Mouse (Mus musculus): ENCODE measurements around the gene Tas1r3. TPM values are rescaled to one million over a fixed set of nuclear protein-coding genes. Genes with fewer than 3 reads are reported as not detected.

Gene Tas1r3
- polyA plus RNA-seq (2015; fragmentation: Illumina TruSeq; extraction: RNeasy Lipid Tissue Mini Kit (QIAGEN cat#74804); ENCODE audit: low read depth, low replicate concordance): 0.19 TPM

DNA sequence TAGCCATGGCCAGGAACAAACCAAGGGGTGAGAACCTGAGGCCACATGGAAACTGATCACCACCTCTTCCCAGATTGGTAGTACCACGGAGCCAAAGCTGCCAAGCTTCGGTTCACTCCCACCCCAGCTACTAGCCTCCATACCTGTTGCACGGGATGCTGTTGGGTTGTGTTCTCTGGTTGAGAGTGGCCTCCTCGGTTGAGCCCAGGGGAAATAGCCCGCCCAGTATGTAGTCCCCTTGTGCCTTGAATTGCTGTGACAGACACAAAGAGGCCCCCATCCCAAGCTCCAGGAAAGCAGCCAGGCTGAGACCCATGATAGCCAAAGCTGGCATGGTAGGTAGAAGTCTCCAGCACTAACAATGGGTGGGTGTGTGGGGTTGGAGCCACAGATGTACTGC, at the start of gene Tas1r3:
Tas1r3 (minus strand) TSS at position 362 of the 400 bp plus-strand sequence.

DNA sequence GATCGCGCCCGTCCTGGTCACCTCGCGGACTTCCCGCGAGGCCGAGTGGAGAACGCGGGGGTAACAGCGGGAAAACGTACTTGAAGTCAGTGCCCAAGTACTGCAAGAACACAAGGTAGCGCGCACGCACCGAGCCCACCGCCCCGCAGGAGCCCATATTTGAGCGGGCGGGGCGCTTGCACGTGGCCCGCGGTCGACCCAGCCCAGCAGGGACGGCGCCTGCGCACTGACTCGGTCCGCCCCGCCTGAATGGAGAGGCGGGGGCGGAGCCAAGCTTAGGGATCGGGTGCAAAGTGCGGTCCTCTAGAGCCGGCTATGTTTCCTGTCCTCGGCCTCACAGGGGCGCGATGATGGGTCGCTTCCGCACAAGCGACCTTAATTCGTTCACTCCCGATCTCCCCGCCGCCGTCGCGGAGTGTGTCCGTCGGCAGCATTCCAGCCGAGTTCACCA, 28.4 kb upstream of the Tas1r3 start, which contains the start of the genes Pusl1 and Acap3:
Pusl1 (minus strand) TSS at position 231 of the 451 bp plus-strand sequence.
Acap3 (plus strand) TSS at position 272 of the 451 bp plus-strand sequence.

DNA sequence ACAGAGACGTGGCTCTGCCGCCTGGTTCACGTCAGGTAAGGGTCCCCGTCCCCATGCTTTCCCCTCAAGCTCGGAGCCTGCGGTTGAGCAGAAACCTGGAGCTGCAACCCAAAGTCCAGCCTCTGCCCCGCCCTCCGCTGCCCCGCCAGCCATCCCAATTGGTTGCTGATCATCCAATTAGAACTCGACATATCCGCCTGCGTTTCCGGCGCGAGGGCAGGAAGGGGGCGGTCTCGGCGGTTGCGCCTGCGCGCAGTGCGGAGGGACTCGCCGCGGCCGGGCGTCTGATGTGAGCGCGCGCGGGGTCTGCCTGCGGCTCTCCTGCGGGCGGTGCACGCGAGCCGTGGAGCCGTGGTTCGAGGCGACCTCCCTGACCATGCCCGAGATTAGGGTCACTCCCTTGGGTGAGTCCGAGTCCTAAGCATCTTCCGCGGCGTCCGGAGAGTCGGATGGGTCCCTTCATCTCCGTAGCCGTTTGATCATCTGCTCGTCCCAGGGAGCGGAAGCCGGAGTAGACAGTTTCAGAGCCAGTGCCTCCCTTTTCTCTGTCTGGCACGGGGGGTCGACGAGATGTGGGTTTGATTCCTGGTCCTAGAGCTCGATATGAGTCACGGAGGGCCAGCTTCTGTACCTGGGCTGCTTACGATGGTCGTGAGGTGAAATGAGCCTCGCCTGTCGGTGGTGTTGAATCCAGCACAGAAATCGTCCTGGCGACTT, 6.3 kb upstream of the Tas1r3 start, which contains the start of the genes Cptp and Ints11:
Cptp (minus strand) TSS at position 124 of the 717 bp plus-strand sequence.
Ints11 (plus strand) TSS at position 230 of the 717 bp plus-strand sequence.

DNA sequence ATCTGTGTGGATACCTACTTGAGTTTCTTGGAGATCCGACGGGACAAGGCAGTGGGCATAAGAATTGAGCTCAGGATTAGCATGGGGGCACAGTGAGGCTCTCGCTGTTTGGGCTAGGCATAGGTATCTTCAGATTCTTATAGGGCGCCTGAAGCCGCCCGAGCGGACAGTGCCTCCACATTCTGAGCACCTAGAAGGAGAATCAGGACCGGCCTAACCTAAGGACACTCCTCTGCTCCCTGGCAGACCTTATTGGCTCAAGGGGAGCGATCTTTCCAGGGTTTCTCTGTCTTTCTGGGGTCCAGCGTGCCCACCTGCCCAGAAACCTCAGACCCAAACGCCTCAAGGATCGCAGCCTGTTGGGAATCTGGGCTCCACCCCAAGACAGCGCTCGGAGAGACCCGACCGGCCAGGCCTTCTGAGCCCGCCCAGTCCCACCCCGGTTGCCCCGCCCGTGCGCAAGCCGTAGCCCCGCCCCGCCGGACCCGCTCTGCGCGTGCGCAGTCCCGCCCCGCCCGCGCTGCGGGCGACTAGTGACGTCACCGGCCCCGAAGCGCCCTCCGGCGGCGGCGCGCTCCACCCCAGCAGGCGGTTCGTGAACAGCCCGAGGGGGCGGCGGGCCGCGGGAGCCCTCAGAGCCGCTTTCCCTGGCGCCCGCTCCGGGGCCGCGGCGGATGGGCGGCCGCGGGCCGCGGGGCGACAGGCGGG, 16.1 kb downstream of the Tas1r3 start, which contains the start of gene Dvl1:
Dvl1 (plus strand) TSS at position 532 of the 708 bp plus-strand sequence.

DNA sequence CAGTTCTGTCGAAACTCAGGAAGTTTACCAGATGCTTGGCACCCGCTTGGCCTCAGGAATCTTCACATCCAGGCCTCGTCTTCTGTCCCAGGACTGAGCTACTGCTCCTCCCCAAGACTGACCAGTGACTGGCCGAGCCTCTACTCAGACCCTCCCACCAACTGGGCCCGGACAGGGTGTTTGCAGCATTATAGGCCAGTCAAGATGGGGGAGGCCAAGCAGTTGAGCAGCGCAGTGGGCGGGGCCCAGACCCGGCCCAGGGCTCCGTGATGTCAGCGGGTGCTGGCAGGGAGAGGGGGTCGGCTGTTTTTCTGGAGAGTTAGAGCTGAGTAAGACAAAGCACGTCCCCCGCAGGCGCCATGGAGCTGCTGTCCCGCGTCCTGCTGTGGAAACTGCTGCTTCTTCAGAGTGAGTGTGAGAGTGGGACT, 23.7 kb downstream of the Tas1r3 start, which contains the start of gene Mxra8:
Mxra8 (plus strand) TSS at position 198 of the 428 bp plus-strand sequence.

DNA sequence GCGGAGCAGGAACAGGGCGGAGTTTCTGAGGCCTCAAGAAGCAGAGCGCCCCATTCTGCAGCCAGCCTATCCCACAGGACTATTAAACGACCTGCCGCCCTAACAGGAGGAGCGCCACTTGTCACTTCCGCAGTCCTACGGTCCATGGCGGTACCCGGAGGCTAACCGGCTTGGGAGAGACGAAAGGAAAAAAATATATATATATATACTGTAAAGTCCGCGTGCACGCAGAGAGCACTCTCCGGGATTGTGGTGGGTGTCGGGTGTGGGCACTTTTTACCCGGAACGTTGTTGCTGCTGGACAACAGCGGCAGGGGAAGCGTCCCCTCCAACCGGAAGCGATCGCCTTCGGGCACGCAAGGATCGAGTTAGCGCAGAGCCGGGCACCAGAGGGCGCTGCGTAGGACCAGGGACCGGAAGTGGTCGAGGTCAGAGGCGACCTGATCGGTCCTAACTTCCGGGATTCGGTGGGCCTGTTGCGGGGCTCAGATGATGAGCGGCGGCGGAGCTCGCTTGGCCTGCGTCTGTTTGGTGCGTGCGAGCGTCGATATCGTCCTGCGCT, 31.9 kb downstream of the Tas1r3 start, which contains the start of gene Aurkaip1:
Aurkaip1 (plus strand) TSS at position 68 of the 562 bp plus-strand sequence.

DNA sequence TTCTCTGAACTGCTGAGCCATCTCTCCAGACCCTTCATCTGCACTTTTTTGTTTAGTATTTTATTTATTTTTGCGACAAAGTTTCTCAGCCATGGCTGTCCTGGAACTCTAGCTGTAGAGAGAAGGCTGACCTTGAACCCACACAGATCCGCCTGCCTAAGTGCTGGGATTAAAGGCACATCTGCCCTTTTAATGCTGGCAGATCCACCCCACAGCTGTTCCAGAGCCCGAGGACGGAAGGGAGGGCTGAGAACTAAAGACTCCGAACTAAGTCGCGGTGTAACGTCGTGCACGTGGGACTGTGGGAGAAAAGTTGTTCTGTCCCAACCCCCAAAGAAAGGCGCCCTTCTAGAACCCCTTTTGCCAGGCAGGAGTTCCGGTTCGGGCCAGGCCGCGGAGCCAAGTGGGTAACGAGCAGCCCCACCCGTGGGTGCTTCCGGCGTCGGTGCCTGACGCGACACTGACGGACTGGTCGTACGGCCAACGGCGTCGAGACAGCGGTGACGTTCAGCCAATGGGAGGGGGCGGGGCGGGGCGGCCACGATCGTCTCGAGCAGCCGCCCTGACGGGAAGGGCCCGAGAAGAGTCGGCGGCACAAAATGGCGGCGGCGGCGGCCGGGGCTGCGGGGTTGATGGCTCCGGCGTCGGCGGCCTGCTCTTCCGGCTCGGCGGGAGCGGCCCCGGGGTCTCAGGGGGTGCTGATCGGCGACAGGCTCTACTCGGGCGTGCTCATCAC, 51.1 kb downstream of the Tas1r3 start, which contains the start of gene Ccnl2:
Ccnl2 (plus strand) TSS at position 561 of the 736 bp plus-strand sequence.

Other genes starting within 250 kb of the Tas1r3 start
- gene Cdk11b, start 238.5 kb downstream of the Tas1r3 start, polyA plus RNA-seq (2015; fragmentation: Illumina TruSeq; extraction: RNeasy Lipid Tissue Mini Kit (QIAGEN cat#74804); ENCODE audit: low read depth, low replicate concordance): 61.1 TPM
- gene Gm10563, start 218.0 kb downstream of the Tas1r3 start, polyA plus RNA-seq (2015; fragmentation: Illumina TruSeq; extraction: RNeasy Lipid Tissue Mini Kit (QIAGEN cat#74804); ENCODE audit: low read depth, low replicate concordance): not detected
- 2.3 TPM for gene Mmp23, start 210.0 kb downstream of the Tas1r3 start, polyA plus RNA-seq (2015; fragmentation: Illumina TruSeq; extraction: RNeasy Lipid Tissue Mini Kit (QIAGEN cat#74804); ENCODE audit: low read depth, low replicate concordance)
- 74.7 TPM for gene Mib2, start 194.2 kb downstream of the Tas1r3 start, polyA plus RNA-seq (2015; fragmentation: Illumina TruSeq; extraction: RNeasy Lipid Tissue Mini Kit (QIAGEN cat#74804); ENCODE audit: low read depth, low replicate concordance)
- gene Fndc10, start 169.0 kb downstream of the Tas1r3 start, polyA plus RNA-seq (2015; fragmentation: Illumina TruSeq; extraction: RNeasy Lipid Tissue Mini Kit (QIAGEN cat#74804); ENCODE audit: low read depth, low replicate concordance): 23.6 TPM
- 141 TPM for gene Ssu72, start 158.6 kb downstream of the Tas1r3 start, polyA plus RNA-seq (2015; fragmentation: Illumina TruSeq; extraction: RNeasy Lipid Tissue Mini Kit (QIAGEN cat#74804); ENCODE audit: low read depth, low replicate concordance)
- 47.3 TPM for gene Tmem240, start 128.6 kb downstream of the Tas1r3 start, polyA plus RNA-seq (2015; fragmentation: Illumina TruSeq; extraction: RNeasy Lipid Tissue Mini Kit (QIAGEN cat#74804); ENCODE audit: low read depth, low replicate concordance)
- 50.0 TPM for gene Atad3a, start 102.3 kb downstream of the Tas1r3 start, polyA plus RNA-seq (2015; fragmentation: Illumina TruSeq; extraction: RNeasy Lipid Tissue Mini Kit (QIAGEN cat#74804); ENCODE audit: low read depth, low replicate concordance)
- gene Vwa1, start 88.7 kb downstream of the Tas1r3 start, polyA plus RNA-seq (2015; fragmentation: Illumina TruSeq; extraction: RNeasy Lipid Tissue Mini Kit (QIAGEN cat#74804); ENCODE audit: low read depth, low replicate concordance): 23.2 TPM
- 62.7 TPM for gene Tmem88b, start 77.5 kb downstream of the Tas1r3 start, polyA plus RNA-seq (2015; fragmentation: Illumina TruSeq; extraction: RNeasy Lipid Tissue Mini Kit (QIAGEN cat#74804); ENCODE audit: low read depth, low replicate concordance)
- not detected for gene Ankrd65, start 72.9 kb downstream of the Tas1r3 start, polyA plus RNA-seq (2015; fragmentation: Illumina TruSeq; extraction: RNeasy Lipid Tissue Mini Kit (QIAGEN cat#74804); ENCODE audit: low read depth, low replicate concordance)
- 214 TPM for gene Mrpl20, start 60.5 kb downstream of the Tas1r3 start, polyA plus RNA-seq (2015; fragmentation: Illumina TruSeq; extraction: RNeasy Lipid Tissue Mini Kit (QIAGEN cat#74804); ENCODE audit: low read depth, low replicate concordance)
- 66.1 TPM for gene Ccnl2, start 50.9 kb downstream of the Tas1r3 start, polyA plus RNA-seq (2015; fragmentation: Illumina TruSeq; extraction: RNeasy Lipid Tissue Mini Kit (QIAGEN cat#74804); ENCODE audit: low read depth, low replicate concordance)
- 148 TPM for gene Aurkaip1, start 32.1 kb downstream of the Tas1r3 start, polyA plus RNA-seq (2015; fragmentation: Illumina TruSeq; extraction: RNeasy Lipid Tissue Mini Kit (QIAGEN cat#74804); ENCODE audit: low read depth, low replicate concordance)
- gene Mxra8, start 23.7 kb downstream of the Tas1r3 start, polyA plus RNA-seq (2015; fragmentation: Illumina TruSeq; extraction: RNeasy Lipid Tissue Mini Kit (QIAGEN cat#74804); ENCODE audit: low read depth, low replicate concordance): 6.2 TPM
- gene Dvl1, start 16.0 kb downstream of the Tas1r3 start, polyA plus RNA-seq (2015; fragmentation: Illumina TruSeq; extraction: RNeasy Lipid Tissue Mini Kit (QIAGEN cat#74804); ENCODE audit: low read depth, low replicate concordance): 77.2 TPM
- 17.8 TPM for gene Cptp, start 6.1 kb upstream of the Tas1r3 start, polyA plus RNA-seq (2015; fragmentation: Illumina TruSeq; extraction: RNeasy Lipid Tissue Mini Kit (QIAGEN cat#74804); ENCODE audit: low read depth, low replicate concordance)
- gene Ints11, start 6.2 kb upstream of the Tas1r3 start, polyA plus RNA-seq (2015; fragmentation: Illumina TruSeq; extraction: RNeasy Lipid Tissue Mini Kit (QIAGEN cat#74804); ENCODE audit: low read depth, low replicate concordance): 36.3 TPM
- gene Pusl1, start 28.4 kb upstream of the Tas1r3 start, polyA plus RNA-seq (2015; fragmentation: Illumina TruSeq; extraction: RNeasy Lipid Tissue Mini Kit (QIAGEN cat#74804); ENCODE audit: low read depth, low replicate concordance): 37.8 TPM
- 74.8 TPM for gene Acap3, start 28.5 kb upstream of the Tas1r3 start, polyA plus RNA-seq (2015; fragmentation: Illumina TruSeq; extraction: RNeasy Lipid Tissue Mini Kit (QIAGEN cat#74804); ENCODE audit: low read depth, low replicate concordance)
- gene Ube2j2, start 80.5 kb upstream of the Tas1r3 start, polyA plus RNA-seq (2015; fragmentation: Illumina TruSeq; extraction: RNeasy Lipid Tissue Mini Kit (QIAGEN cat#74804); ENCODE audit: low read depth, low replicate concordance): 56.7 TPM
- gene C1qtnf12, start 99.0 kb upstream of the Tas1r3 start, polyA plus RNA-seq (2015; fragmentation: Illumina TruSeq; extraction: RNeasy Lipid Tissue Mini Kit (QIAGEN cat#74804); ENCODE audit: low read depth, low replicate concordance): 21.7 TPM
- gene B3galt6, start 129.3 kb upstream of the Tas1r3 start, polyA plus RNA-seq (2015; fragmentation: Illumina TruSeq; extraction: RNeasy Lipid Tissue Mini Kit (QIAGEN cat#74804); ENCODE audit: low read depth, low replicate concordance): 10.9 TPM
- 237 TPM for gene Sdf4, start 129.5 kb upstream of the Tas1r3 start, polyA plus RNA-seq (2015; fragmentation: Illumina TruSeq; extraction: RNeasy Lipid Tissue Mini Kit (QIAGEN cat#74804); ENCODE audit: low read depth, low replicate concordance)
- gene Tnfrsf4, start 150.5 kb upstream of the Tas1r3 start, polyA plus RNA-seq (2015; fragmentation: Illumina TruSeq; extraction: RNeasy Lipid Tissue Mini Kit (QIAGEN cat#74804); ENCODE audit: low read depth, low replicate concordance): 2.8 TPM
- not detected for gene Tnfrsf18, start 162.8 kb upstream of the Tas1r3 start, polyA plus RNA-seq (2015; fragmentation: Illumina TruSeq; extraction: RNeasy Lipid Tissue Mini Kit (QIAGEN cat#74804); ENCODE audit: low read depth, low replicate concordance)
- 0.48 TPM for gene Ttll10, start 196.1 kb upstream of the Tas1r3 start, polyA plus RNA-seq (2015; fragmentation: Illumina TruSeq; extraction: RNeasy Lipid Tissue Mini Kit (QIAGEN cat#74804); ENCODE audit: low read depth, low replicate concordance)
- gene 9430015G10Rik, start 246.6 kb upstream of the Tas1r3 start, polyA plus RNA-seq (2015; fragmentation: Illumina TruSeq; extraction: RNeasy Lipid Tissue Mini Kit (QIAGEN cat#74804); ENCODE audit: low read depth, low replicate concordance): 20.4 TPM